Mouse (Mus musculus): ENCODE data around the gene Cx3cr1.
"Not testable (repeated sequence)": the region's sequence is repeated elsewhere in the genome, so short reads cannot be mapped to it uniquely, and the experiment has no call there.

DNA sequence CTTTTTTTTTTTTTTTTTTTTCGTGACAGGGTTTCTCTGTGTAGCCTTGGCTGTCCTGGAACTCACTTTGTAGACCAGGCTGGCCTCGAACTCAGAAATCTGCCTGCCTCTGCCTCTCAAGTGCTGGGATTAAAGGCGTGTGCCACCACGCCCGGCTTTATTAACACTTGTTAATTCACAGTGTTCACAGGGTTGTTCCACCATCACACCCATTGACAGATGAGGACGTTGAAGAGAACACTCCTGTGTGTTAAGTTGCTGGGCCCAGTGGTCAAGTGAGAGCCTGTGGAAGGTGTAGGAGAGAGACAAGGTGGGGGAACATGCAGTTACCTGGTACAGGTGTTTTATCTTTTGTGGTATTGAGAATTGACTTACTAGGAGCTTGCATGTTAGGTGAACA lies 57.5 kb downstream of the Cx3cr1 start:
- not testable (repeated sequence) for TF ChIP-seq GATA1, TAL1 (IDR thresholded peaks at IDR 0.05; ENCODE audit: low read length)
